Mouse (Mus musculus) megakaryocyte, adult 5-6 weeks (primary cell): ENCODE measurements around the gene Upk1a. TPM values are rescaled to one million over a fixed set of nuclear protein-coding genes. Genes with fewer than 3 reads are reported as not detected.

Source experiments
- total RNA-seq, 2 experiments: library from RNA; stranded (forward) in 1 of 2; stranded (reverse) in 1 of 2; fragments of 153-499, 151-499 nt in 1 of 2; fragments of 221-1000, 200-1000 nt in 1 of 2; gene quantifications; 2 replicates each; pipeline versions ENCODE4 v1.2.3 to v1.2.4; 2015 to 2017

The Upk1a gene
- total RNA-seq, 2 experiments from 2014 or later, result 0.60 TPM; not detected in 1

Other genes starting within 250 kb of the Upk1a start
Only the 30 nearest of the 32 such genes appear.
- gene Tyrobp, start 199.1 kb downstream of the Upk1a start, total RNA-seq (2015), result 2,723 and 2,838 TPM in 2 replicates
- gene Tyrobp, start 199.1 kb downstream of the Upk1a start, total RNA-seq (2017), result 1,463 and 1,715 TPM in 2 replicates
- 45.8 and 47.6 TPM in 2 replicates for gene Hcst, start 193.0 kb downstream of the Upk1a start, total RNA-seq (2015)
- gene Hcst, start 193.0 kb downstream of the Upk1a start, total RNA-seq (2017), result 13.3 and 18.5 TPM in 2 replicates
- 23.0 and 28.6 TPM in 2 replicates for gene Nfkbid, start 191.1 kb downstream of the Upk1a start, total RNA-seq (2015)
- 13.3 and 17.2 TPM in 2 replicates for gene Nfkbid, start 191.1 kb downstream of the Upk1a start, total RNA-seq (2017)
- gene Aplp1, start 167.3 kb downstream of the Upk1a start, total RNA-seq (2015), result 0.07 and 0.25 TPM in 2 replicates
- 0.08 TPM in 1 of 2 replicates, not detected in the other for gene Aplp1, start 167.3 kb downstream of the Upk1a start, total RNA-seq (2017)
- gene Kirrel2, start 155.2 kb downstream of the Upk1a start, total RNA-seq (2015), result not detected in 2 replicates
- gene Kirrel2, start 155.2 kb downstream of the Upk1a start, total RNA-seq (2017), result 0.07 TPM in 1 of 2 replicates, not detected in the other
- not detected in 2 replicates for gene Nphs1, start 154.5 kb downstream of the Upk1a start, total RNA-seq (2015)
- 0.29 TPM in 1 of 2 replicates, not detected in the other for gene Nphs1, start 154.5 kb downstream of the Upk1a start, total RNA-seq (2017)
- gene Prodh2, start 119.2 kb downstream of the Upk1a start, total RNA-seq (2015), result not detected in 2 replicates
- not detected in 2 replicates for gene Prodh2, start 119.2 kb downstream of the Upk1a start, total RNA-seq (2017)
- gene Arhgap33, start 77.8 kb downstream of the Upk1a start, total RNA-seq (2015), result 7.0 and 10.6 TPM in 2 replicates
- 3.1 and 4.9 TPM in 2 replicates for gene Arhgap33, start 77.8 kb downstream of the Upk1a start, total RNA-seq (2017)
- gene Hspb6, start 60.7 kb downstream of the Upk1a start, total RNA-seq (2015), result 10.7 and 11.0 TPM in 2 replicates
- 3.8 and 5.2 TPM in 2 replicates for gene Hspb6, start 60.7 kb downstream of the Upk1a start, total RNA-seq (2017)
- gene Proser3, start 60.5 kb downstream of the Upk1a start, total RNA-seq (2015), result 3.6 and 6.6 TPM in 2 replicates
- gene Proser3, start 60.5 kb downstream of the Upk1a start, total RNA-seq (2017), result 2.4 and 2.6 TPM in 2 replicates
- gene Lin37, start 53.0 kb downstream of the Upk1a start, total RNA-seq (2015), result 54.7 and 64.1 TPM in 2 replicates
- gene Lin37, start 53.0 kb downstream of the Upk1a start, total RNA-seq (2017), result 13.0 and 22.4 TPM in 2 replicates
- gene U2af1l4, start 49.5 kb downstream of the Upk1a start, total RNA-seq (2015), result 15.2 and 19.6 TPM in 2 replicates
- 63.3 and 69.7 TPM in 2 replicates for gene U2af1l4, start 49.5 kb downstream of the Upk1a start, total RNA-seq (2017)
- 1.0 and 2.1 TPM in 2 replicates for gene Gm49396, start 49.5 kb downstream of the Upk1a start, total RNA-seq (2015)
- gene Gm49396, start 49.5 kb downstream of the Upk1a start, total RNA-seq (2017), result 3.6 and 3.8 TPM in 2 replicates
- gene Psenen, start 49.2 kb downstream of the Upk1a start, total RNA-seq (2015), result 216 and 221 TPM in 2 replicates
- gene Psenen, start 49.2 kb downstream of the Upk1a start, total RNA-seq (2017), result 154 and 162 TPM in 2 replicates
- 4.6 and 8.0 TPM in 2 replicates for gene Igflr1, start 47.4 kb downstream of the Upk1a start, total RNA-seq (2015)
- not detected in 2 replicates for gene Igflr1, start 47.4 kb downstream of the Upk1a start, total RNA-seq (2017)
- 60.9 and 78.2 TPM in 2 replicates for gene Kmt2b, start 24.1 kb downstream of the Upk1a start, total RNA-seq (2015)
- gene Kmt2b, start 24.1 kb downstream of the Upk1a start, total RNA-seq (2017), result 8.0 and 24.3 TPM in 2 replicates
- 0.78 TPM in 1 of 2 replicates, not detected in the other for gene Zbtb32, start 13.9 kb downstream of the Upk1a start, total RNA-seq (2015)
- gene Zbtb32, start 13.9 kb downstream of the Upk1a start, total RNA-seq (2017), result 2.0 and 2.9 TPM in 2 replicates
- gene Cox6b1, start 13.3 kb upstream of the Upk1a start, total RNA-seq (2015), result 305 and 323 TPM in 2 replicates
- 441 and 447 TPM in 2 replicates for gene Cox6b1, start 13.3 kb upstream of the Upk1a start, total RNA-seq (2017)
- not detected in 2 replicates for gene Etv2, start 23.0 kb upstream of the Upk1a start, total RNA-seq (2015)
- 0.59 TPM in 1 of 2 replicates, not detected in the other for gene Etv2, start 23.0 kb upstream of the Upk1a start, total RNA-seq (2017)
- gene Rbm42, start 37.5 kb upstream of the Upk1a start, total RNA-seq (2015), result 50.2 and 50.4 TPM in 2 replicates
- gene Rbm42, start 37.5 kb upstream of the Upk1a start, total RNA-seq (2017), result 41.3 and 46.6 TPM in 2 replicates
- gene Haus5, start 52.1 kb upstream of the Upk1a start, total RNA-seq (2015), result 22.4 and 22.9 TPM in 2 replicates
- 17.0 and 18.7 TPM in 2 replicates for gene Haus5, start 52.1 kb upstream of the Upk1a start, total RNA-seq (2017)
- not detected in 2 replicates for gene Pmis2, start 58.8 kb upstream of the Upk1a start, total RNA-seq (2015)
- not detected in 2 replicates for gene Pmis2, start 58.8 kb upstream of the Upk1a start, total RNA-seq (2017)
- not detected in 2 replicates for gene 2200002J24Rik, start 86.1 kb upstream of the Upk1a start, total RNA-seq (2015)
- gene 2200002J24Rik, start 86.1 kb upstream of the Upk1a start, total RNA-seq (2017), result not detected in 2 replicates
- 0.71 and 1.3 TPM in 2 replicates for gene Atp4a, start 99.4 kb upstream of the Upk1a start, total RNA-seq (2015)
- 0.04 TPM in 1 of 2 replicates, not detected in the other for gene Atp4a, start 99.4 kb upstream of the Upk1a start, total RNA-seq (2017)
- gene Tmem147, start 116.7 kb upstream of the Upk1a start, total RNA-seq (2015), result 86.7 and 96.5 TPM in 2 replicates
- gene Tmem147, start 116.7 kb upstream of the Upk1a start, total RNA-seq (2017), result 27.8 and 31.4 TPM in 2 replicates
- not detected in 2 replicates for gene Gapdhs, start 130.8 kb upstream of the Upk1a start, total RNA-seq (2015)
- gene Gapdhs, start 130.8 kb upstream of the Upk1a start, total RNA-seq (2017), result not detected in 2 replicates
- 0.22 and 3.2 TPM in 2 replicates for gene Sbsn, start 138.6 kb upstream of the Upk1a start, total RNA-seq (2015)
- 0.49 and 0.88 TPM in 2 replicates for gene Sbsn, start 138.6 kb upstream of the Upk1a start, total RNA-seq (2017)
- 15.1 and 17.1 TPM in 2 replicates for gene Dmkn, start 150.9 kb upstream of the Upk1a start, total RNA-seq (2015)
- gene Dmkn, start 150.9 kb upstream of the Upk1a start, total RNA-seq (2017), result 24.6 and 25.7 TPM in 2 replicates
- not detected in 2 replicates for gene Krtdap, start 175.0 kb upstream of the Upk1a start, total RNA-seq (2015)
- not detected in 2 replicates for gene Krtdap, start 175.0 kb upstream of the Upk1a start, total RNA-seq (2017)
- gene Ffar2, start 210.9 kb upstream of the Upk1a start, total RNA-seq (2015), result 3.4 and 4.0 TPM in 2 replicates
- gene Ffar2, start 210.9 kb upstream of the Upk1a start, total RNA-seq (2017), result 12.2 and 15.3 TPM in 2 replicates